Mouse (Mus musculus): ENCODE results near the gene Enox1. TPM values are rescaled to one million over a fixed set of nuclear protein-coding genes. Genes with fewer than 3 reads are reported as not detected.

Enox1 gene
- polyA plus RNA-seq, 1 experiment from 2014 or later = 19.4 TPM

- Histone ChIP-seq H3K4me2 (no peak overlapping the region), H3K9ac (no peak overlapping the region), H3K9me3 (no peaks in the 10 kb centered on the region), H3K27me3 (no peaks in the 10 kb centered on the region), H3K27ac (peak overlapping the region; percentile 34; the same call in 1 of the 2 replicates), H3K36me3 (no peaks in the 10 kb centered on the region; the same call in 1 of the 2 replicates), H3K4me3 (no peak overlapping the region), H3K4me1 (peaks cover 29% of the 10 kb centered on the region)
- WGBS = 60% methylated on average over 4 of the region's 4 CpGs
- ATAC-seq (ENCODE audit: insufficient number of reproducible peaks, low FRiP score, low TSS enrichment, low read depth) = no peak
Observed at GRCm38 (mm10) chr14:77621473-77622264, 465.1 kb downstream of the Enox1 start.

GRCm38 (mm10) chr14:77626557-77627507, 470.3 kb downstream of the Enox1 start:
- Histone ChIP-seq H3K4me1 (peaks cover 1% of the 10 kb centered on the region; the same call in 1 of the 2 replicates), H3K4me2 (no peak overlapping the region), H3K9ac (no peak overlapping the region), H3K36me3 (no peaks in the 10 kb centered on the region; the same call in 1 of the 2 replicates), H3K4me3 (no peak overlapping the region), H3K27me3 (no peaks in the 10 kb centered on the region), H3K9me3 (no peaks in the 10 kb centered on the region), H3K27ac (no peak overlapping the region)
- WGBS = 67% methylated on average over 12 of the region's 12 CpGs
- no peak for ATAC-seq (ENCODE audit: insufficient number of reproducible peaks, low FRiP score, low TSS enrichment, low read depth)

DNA sequence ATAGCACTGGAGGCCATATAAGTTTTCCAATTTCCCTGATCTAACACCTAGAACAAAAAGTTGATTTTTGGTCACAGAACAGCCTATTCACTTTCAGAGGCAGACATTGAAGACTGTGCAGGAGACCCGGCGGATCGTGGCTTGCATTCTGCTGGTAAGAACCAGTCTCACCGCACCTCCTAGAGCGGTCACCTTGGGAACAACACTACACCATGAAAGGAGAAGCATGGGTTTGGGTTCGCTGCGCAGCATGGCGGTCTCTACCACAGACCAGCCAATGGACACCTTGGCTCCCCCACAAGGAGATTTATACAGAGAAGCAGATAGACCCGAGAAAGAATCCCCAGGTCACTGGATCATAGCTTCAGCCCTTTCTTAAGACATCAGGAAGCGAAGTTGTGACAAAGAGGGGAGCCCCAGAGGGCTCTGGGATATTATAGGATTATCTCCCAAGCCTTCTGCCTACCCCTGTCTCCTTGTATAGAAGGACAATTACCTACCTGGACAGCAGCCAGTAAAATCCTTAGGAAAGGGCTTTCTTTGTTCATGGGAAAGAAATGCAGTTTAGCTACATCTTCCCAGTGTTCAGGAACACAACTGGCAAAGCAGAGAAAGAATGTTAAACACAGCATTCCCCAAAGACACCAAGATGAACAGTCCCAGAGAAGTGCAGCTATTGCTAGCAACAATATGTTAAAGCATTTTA, 476.1 kb downstream of the Enox1 start:
- Histone ChIP-seq H3K4me2 (no peak overlapping the region), H3K27ac (no peak overlapping the region), H3K36me3 (no peaks in the 10 kb centered on the region), H3K9me3 (no peaks in the 10 kb centered on the region), H3K27me3 (no peaks in the 10 kb centered on the region), H3K9ac (no peak overlapping the region), H3K4me3 (no peak overlapping the region), H3K4me1 (peaks cover 6% of the 10 kb centered on the region)
- 88% methylated on average over 10 of the region's 10 CpGs for WGBS
- ATAC-seq (ENCODE audit: insufficient number of reproducible peaks, low FRiP score, low TSS enrichment, low read depth) = no peak

- Histone ChIP-seq H3K4me1 (peaks cover 7% of the 10 kb centered on the region), H3K27ac (no peak overlapping the region), H3K36me3 (no peaks in the 10 kb centered on the region), H3K9me3 (no peaks in the 10 kb centered on the region), H3K27me3 (no peaks in the 10 kb centered on the region), H3K4me2 (no peak overlapping the region), H3K4me3 (no peak overlapping the region), H3K9ac (no peak overlapping the region)
- ATAC-seq (ENCODE audit: insufficient number of reproducible peaks, low FRiP score, low TSS enrichment, low read depth) = no peak
- 50% methylated on average over 2 of the region's 2 CpGs for WGBS
Observed at GRCm38 (mm10) chr14:77633172-77633542, 476.6 kb downstream of the Enox1 start.

DNA sequence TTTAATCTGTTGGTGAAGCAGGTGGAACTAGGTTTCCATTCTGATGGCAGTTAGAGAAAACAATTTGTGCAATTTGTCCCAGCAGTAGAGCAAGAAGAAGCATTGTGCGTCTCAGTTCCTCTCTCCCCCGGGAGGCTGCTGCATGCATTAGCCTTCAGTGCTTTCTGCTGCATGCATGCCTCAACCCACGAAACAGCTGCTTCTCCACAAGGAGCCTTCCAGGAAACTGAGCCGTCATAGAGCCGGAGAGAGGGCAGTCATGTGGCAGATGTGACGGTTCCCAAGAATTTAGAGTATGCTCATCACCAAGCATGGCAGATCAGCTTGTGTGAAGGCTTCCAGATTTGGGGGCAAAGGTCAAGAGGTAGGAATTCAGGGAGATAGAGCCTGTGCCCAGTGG, 480.4 kb downstream of the Enox1 start:
- ATAC-seq (ENCODE audit: insufficient number of reproducible peaks, low FRiP score, low TSS enrichment, low read depth) = no peak
- H3K9me3 ChIP-seq = no peaks in the 10 kb centered on the region
- no peak overlapping the region for H3K27ac ChIP-seq
- no peak overlapping the region for H3K9ac ChIP-seq
- H3K36me3 ChIP-seq = no peaks in the 10 kb centered on the region
- H3K27me3 ChIP-seq = no peaks in the 10 kb centered on the region
- WGBS = 41% methylated on average over 6 of the region's 6 CpGs
- no peak overlapping the region for H3K4me3 ChIP-seq
- peaks cover 7% of the 10 kb centered on the region for H3K4me1 ChIP-seq
- no peak overlapping the region for H3K4me2 ChIP-seq

GRCm38 (mm10) chr14:77638148-77638547, 481.6 kb downstream of the Enox1 start:
- Histone ChIP-seq H3K4me3 (no peak overlapping the region), H3K4me2 (no peak overlapping the region), H3K27me3 (no peaks in the 10 kb centered on the region), H3K27ac (no peak overlapping the region), H3K4me1 (peaks cover 4% of the 10 kb centered on the region; the same call in 1 of the 2 replicates), H3K36me3 (no peaks in the 10 kb centered on the region), H3K9ac (no peak overlapping the region), H3K9me3 (no peaks in the 10 kb centered on the region)
- no peak for ATAC-seq (ENCODE audit: insufficient number of reproducible peaks, low FRiP score, low TSS enrichment, low read depth)
- 52% methylated on average over 3 of the region's 3 CpGs for WGBS

GRCm38 (mm10) chr14:77638616-77639015, 482.1 kb downstream of the Enox1 start:
- 85% methylated on average over 3 of the region's 3 CpGs for WGBS
- ATAC-seq (ENCODE audit: insufficient number of reproducible peaks, low FRiP score, low TSS enrichment, low read depth) = no peak
- no peak overlapping the region for H3K27ac ChIP-seq

DNA sequence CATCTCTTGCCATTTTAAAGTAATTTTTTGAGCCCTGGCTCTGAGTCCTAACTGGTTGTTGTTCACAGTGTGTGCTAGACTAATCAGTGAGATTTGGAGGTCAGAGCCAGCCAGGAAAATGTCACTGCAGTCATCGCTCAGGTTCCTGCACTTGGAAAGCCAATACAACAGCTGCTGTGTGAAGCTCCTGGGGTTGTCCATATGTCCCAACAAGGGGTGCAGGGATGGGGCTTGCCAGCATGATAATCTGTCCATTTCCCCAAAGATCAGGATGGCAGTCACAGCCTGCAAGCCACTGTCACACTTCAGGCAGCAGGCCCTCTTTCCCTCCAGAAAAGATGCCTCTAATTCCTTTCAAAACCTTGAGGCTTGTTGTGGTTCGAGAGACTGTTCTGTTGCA, 483.0 kb downstream of the Enox1 start:
- Histone ChIP-seq H3K27ac (no peak overlapping the region), H3K9ac (no peak overlapping the region), H3K9me3 (no peaks in the 10 kb centered on the region), H3K36me3 (no peaks in the 10 kb centered on the region), H3K4me3 (no peak overlapping the region), H3K4me1 (peaks cover 4% of the 10 kb centered on the region; the same call in 1 of the 2 replicates), H3K27me3 (no peaks in the 10 kb centered on the region), H3K4me2 (no peak overlapping the region)
- ATAC-seq (ENCODE audit: insufficient number of reproducible peaks, low FRiP score, low TSS enrichment, low read depth) = 0 out of 2 replicates have a peak, but pooled peaks have one; percentile 24
- WGBS = 80% methylated on average over 2 of the region's 2 CpGs

More at GRCm38 (mm10) chr14:77638616-77639015, 482.1 kb downstream of the Enox1 start:
- no peak overlapping the region for H3K4me2 ChIP-seq
- H3K4me1 ChIP-seq = peaks cover 4% of the 10 kb centered on the region; the same call in 1 of the 2 replicates
- H3K27me3 ChIP-seq = no peaks in the 10 kb centered on the region
- no peaks in the 10 kb centered on the region for H3K9me3 ChIP-seq
- H3K9ac ChIP-seq = no peak overlapping the region
- H3K4me3 ChIP-seq = no peak overlapping the region
- no peaks in the 10 kb centered on the region for H3K36me3 ChIP-seq

GRCm38 (mm10) chr14:77642314-77642713, 485.8 kb downstream of the Enox1 start:
- Histone ChIP-seq H3K4me2 (no peak overlapping the region), H3K4me1 (peaks cover 4% of the 10 kb centered on the region; the same call in 1 of the 2 replicates), H3K9ac (no peak overlapping the region), H3K4me3 (no peak overlapping the region), H3K27ac (no peak overlapping the region), H3K36me3 (no peaks in the 10 kb centered on the region), H3K27me3 (no peaks in the 10 kb centered on the region), H3K9me3 (no peaks in the 10 kb centered on the region)
- ATAC-seq (ENCODE audit: insufficient number of reproducible peaks, low FRiP score, low TSS enrichment, low read depth) = no peak
- WGBS = 68% methylated on average over 6 of the region's 6 CpGs

- Histone ChIP-seq H3K9ac (no peak overlapping the region), H3K4me2 (no peak overlapping the region), H3K4me3 (no peak overlapping the region), H3K27me3 (no peaks in the 10 kb centered on the region), H3K9me3 (no peaks in the 10 kb centered on the region), H3K4me1 (no peaks in the 10 kb centered on the region), H3K27ac (no peak overlapping the region), H3K36me3 (no peaks in the 10 kb centered on the region)
- 76% methylated on average over 2 of the region's 2 CpGs for WGBS
- ATAC-seq (ENCODE audit: insufficient number of reproducible peaks, low FRiP score, low TSS enrichment, low read depth) = no peak
Observed at GRCm38 (mm10) chr14:77646196-77646595, 489.6 kb downstream of the Enox1 start.

- Histone ChIP-seq H3K9me3 (no peaks in the 10 kb centered on the region), H3K9ac (no peak overlapping the region), H3K27ac (no peak overlapping the region), H3K36me3 (no peaks in the 10 kb centered on the region), H3K4me2 (no peak overlapping the region), H3K27me3 (no peaks in the 10 kb centered on the region), H3K4me3 (no peak overlapping the region), H3K4me1 (no peaks in the 10 kb centered on the region)
- WGBS = 93% methylated on average over 6 of the region's 6 CpGs
- no peak for ATAC-seq (ENCODE audit: insufficient number of reproducible peaks, low FRiP score, low TSS enrichment, low read depth)
Observed at GRCm38 (mm10) chr14:77647017-77647416, 490.5 kb downstream of the Enox1 start.

All from limb, embryonic 15.5 days (tissue).